ENCODE assay signal across 11 mouse cellular contexts in the genomic region with DNA sequence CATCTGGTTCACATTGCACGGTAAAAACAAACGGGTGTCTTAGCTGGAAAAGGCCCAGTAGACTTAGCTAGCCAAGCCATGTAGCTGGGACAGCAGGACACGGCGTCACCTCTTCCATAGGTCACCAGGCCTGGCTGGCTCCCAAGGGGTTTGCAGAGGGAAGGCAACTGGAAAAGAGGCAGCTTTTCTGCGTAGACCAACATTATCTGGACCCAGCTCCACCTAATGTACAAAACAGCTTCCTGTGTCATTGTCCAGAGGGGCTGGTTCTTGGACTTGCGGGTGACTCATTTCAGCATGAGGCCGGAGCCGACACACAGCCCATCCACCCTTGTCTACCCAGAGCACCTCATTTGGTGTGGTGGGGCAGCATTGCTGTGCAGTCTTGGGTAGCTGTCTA. TPM values are rescaled to one million over a fixed set of nuclear protein-coding genes. Genes with fewer than 3 reads are reported as not detected.
DNase-seq lines count a peak whose midpoint lies in the region; ATAC-seq lines count a peak whose summit lies in the region.
"Had no signal": no experiment of that assay in that cellular context is flagged by ENCODE, and none has a peak within 500 bp of the region (broad histone marks: within the 10 kb centered on the region; RNA-seq: fewer than 3 reads in every experiment).

No protein-coding gene starts in this region.

- no peaks in the 10 kb centered on the region for H3K9me3 ChIP-seq in midbrain, embryonic 16.5 days (replicated peaks; ENCODE audit: control insufficient read depth, low read length, poor library complexity, severe bottlenecking)
- H3K9me3 ChIP-seq: limb, embryonic 15.5 days had no signal

- no peaks in the 10 kb centered on the region for H3K27me3 ChIP-seq in midbrain, embryonic 16.5 days (ENCODE audit: control insufficient read depth, insufficient read depth, low read depth, low read length)
- H3K27me3 ChIP-seq: limb, embryonic 15.5 days; neural tube, embryonic 13.5 days had no signal

- H3K4me2 ChIP-seq in midbrain, embryonic 16.5 days (ENCODE audit: low read length), result no peak overlapping the region
- H3K4me2 ChIP-seq: limb, embryonic 15.5 days; neural tube, embryonic 13.5 days had no signal

- ATAC-seq in midbrain, embryonic 16.5 days, result no peak
- ATAC-seq: hindbrain, postnatal 0 days had no signal

- H3K36me3 ChIP-seq in midbrain, embryonic 16.5 days (ENCODE audit: control insufficient read depth, insufficient read depth, low read length), result no peaks in the 10 kb centered on the region
- H3K36me3 ChIP-seq: limb, embryonic 15.5 days; neural tube, embryonic 13.5 days had no signal

- H3K4me3 ChIP-seq in midbrain, embryonic 16.5 days (ENCODE audit: low read depth, low read length), result no peak overlapping the region
- H3K4me3 ChIP-seq: limb, embryonic 15.5 days; neural tube, embryonic 13.5 days had no signal

- intact Hi-C loops in left cerebral cortex, postnatal 4 days (cut with DNase I), result loop anchor here (10.0 kb wide), 1 partner anchor 121 kb away; no protein-coding TSS in a partner anchor

- WGBS in midbrain, embryonic 16.5 days, result 87% methylated on average over 8 of the region's 8 CpGs

- no peaks in the 10 kb centered on the region for H3K4me1 ChIP-seq in midbrain, embryonic 16.5 days (ENCODE audit: control insufficient read depth, insufficient read depth, low read length)
- H3K4me1 ChIP-seq: limb, embryonic 15.5 days; neural tube, embryonic 13.5 days had no signal

- peak; percentile 13 for DNase-seq in left cerebral cortex, postnatal 4 days
- DNase-seq in left cerebral cortex, adult 11 months (ENCODE audit: low spot score), result no peak
- peak; percentile 36 to 60 for DNase-seq in gastrocnemius, postnatal 4 days (ENCODE audit: low spot score in 2 of 2)
- DNase-seq in kidney, postnatal 10 days, result peak; percentile 90
- DNase-seq in lung, postnatal 4 days, result peak; percentile 87 to 94
- no peak for DNase-seq in thymus, postnatal 0 days (ENCODE audit: low spot score)
- no peak for DNase-seq in spleen, postnatal 14 days (ENCODE audit: low spot score in 2 of 2)

- H3K9ac ChIP-seq in midbrain, embryonic 16.5 days (ENCODE audit: low read depth, low read length), result no peak overlapping the region
- H3K9ac ChIP-seq: limb, embryonic 15.5 days; neural tube, embryonic 13.5 days had no signal

- H3K27ac ChIP-seq in midbrain, embryonic 16.5 days (ENCODE audit: low read length), result no peak overlapping the region
- H3K27ac ChIP-seq: hindbrain, postnatal 0 days; limb, embryonic 15.5 days; neural tube, embryonic 13.5 days had no signal

RNA-seq across cellular contexts. Expression of a gene that starts 23.1 kb away (rescaled TPM):
- total RNA-seq in left cerebral cortex, postnatal 4 days (2021), result 10 to 100 TPM; 43.4 to 53.2 TPM
- total RNA-seq in gastrocnemius, postnatal 4 days (2021), result 10 to 100 TPM; 42.4 to 47.1 TPM
- polyA plus RNA-seq in midbrain, embryonic 16.5 days (2015; fragmentation: Nextera tagmentation; extraction: Ambion mirVana), result 137 and 153 TPM in 2 replicates
- 427 and 439 TPM in 2 replicates for polyA plus RNA-seq in thymus, postnatal 0 days (2015; fragmentation: Nextera tagmentation; extraction: Ambion mirVana)

RNA-seq across cellular contexts. Expression of a gene that starts 49.3 kb away (rescaled TPM):
- total RNA-seq in left cerebral cortex, postnatal 4 days (2021), result 1 to 10 TPM; 4.2 to 4.7 TPM
- total RNA-seq in gastrocnemius, postnatal 4 days (2021), result 1 to 10 TPM; 3.2 to 4.5 TPM
- polyA plus RNA-seq in midbrain, embryonic 16.5 days (2015; fragmentation: Nextera tagmentation; extraction: Ambion mirVana), result 5.8 and 6.8 TPM in 2 replicates
- polyA plus RNA-seq in thymus, postnatal 0 days (2015; fragmentation: Nextera tagmentation; extraction: Ambion mirVana), result 2.2 and 2.8 TPM in 2 replicates

RNA-seq across cellular contexts. Expression of a gene that starts 55.7 kb away (rescaled TPM):
- total RNA-seq in left cerebral cortex, postnatal 4 days (2021), result 10 to 100 TPM; 45.6 to 48.6 TPM
- 10 to 100 TPM; 32.6 to 36.9 TPM for total RNA-seq in gastrocnemius, postnatal 4 days (2021)
- 11.3 and 12.1 TPM in 2 replicates for polyA plus RNA-seq in midbrain, embryonic 16.5 days (2015; fragmentation: Nextera tagmentation; extraction: Ambion mirVana)
- 7.3 and 8.7 TPM in 2 replicates for polyA plus RNA-seq in thymus, postnatal 0 days (2015; fragmentation: Nextera tagmentation; extraction: Ambion mirVana)

Comparison
In these comparisons a context has a peak if more than half of its experiments do, and no peak if none do; other contexts are left out.
1. DNase-seq: peak in left cerebral cortex, postnatal 4 days (single experiment), gastrocnemius, postnatal 4 days (2 of 2), kidney, postnatal 10 days (single experiment) and lung, postnatal 4 days (2 of 2); none in left cerebral cortex, adult 11 months (single experiment), thymus, postnatal 0 days (single experiment) and spleen, postnatal 14 days (0 of 2).